Mouse (Mus musculus): Measurements from ENCODE around the gene Isca2. TPM values are rescaled to one million over a fixed set of nuclear protein-coding genes. Genes with fewer than 3 reads are reported as not detected.
A peak's percentile ranks its signal among the peaks of the same experiment; 100 is the strongest.

Isca2 gene
- 10 to 100 TPM; 59.3 to 60.2 TPM for total RNA-seq (2021)
- long read RNA-seq, transcript Isca2-209 (2 exons, 843 nt) = minor isoform, 9 of 33 reads
- long read RNA-seq, transcript Isca2-203 (3 exons, 485 nt) = minor isoform, 6 of 33 reads
- long read RNA-seq, transcript Isca2-201 (4 exons, 883 nt) = major isoform, 12 of 33 reads
- long read RNA-seq, partial matches to known transcripts = 1 of 33 reads
- long read RNA-seq, other reads (novel, unspliced or antisense) = 0 of 33 reads

GRCm38 (mm10) chr12:84772726-84773441 is at the start of gene Isca2, which contains the start of gene Npc2:
Isca2 (plus strand) TSS chr12:84773251.
Npc2 (minus strand) TSS chr12:84773152.
- peak; percentile 97 to 98 for DNase-seq (ENCODE audit: low spot score in 2 of 2)

DNA sequence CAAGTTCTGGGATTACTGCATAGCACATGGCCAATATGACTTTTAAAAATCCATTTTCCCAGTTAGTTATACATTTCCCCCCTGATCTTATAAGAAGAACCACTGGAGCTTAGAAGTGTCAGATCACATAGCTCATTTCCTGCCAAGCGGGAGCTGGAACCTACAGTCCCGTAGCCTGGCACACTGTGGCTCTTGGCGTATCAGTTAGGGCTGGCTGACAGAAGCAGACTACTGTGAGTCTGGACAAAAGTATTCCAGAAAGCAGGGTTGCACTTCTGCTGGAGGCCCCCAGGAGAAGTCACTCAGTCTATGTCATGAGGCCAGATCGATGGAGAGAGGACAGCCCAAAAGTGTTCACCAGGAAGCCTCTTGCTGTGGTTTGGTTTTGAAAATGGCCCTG is 46.7 kb upstream of the Isca2 start:
- no peak for DNase-seq (ENCODE audit: low spot score in 2 of 2)

GRCm38 (mm10) chr12:84726986-84727385 is 46.1 kb upstream of the Isca2 start:
- DNase-seq (ENCODE audit: low spot score in 2 of 2) = no peak

- no peak for DNase-seq (ENCODE audit: low spot score in 2 of 2)
Observed at GRCm38 (mm10) chr12:84727434-84727833, 45.6 kb upstream of the Isca2 start.

GRCm38 (mm10) chr12:84728421-84728820 is 44.6 kb upstream of the Isca2 start:
- DNase-seq (ENCODE audit: low spot score in 2 of 2) = no peak

DNA sequence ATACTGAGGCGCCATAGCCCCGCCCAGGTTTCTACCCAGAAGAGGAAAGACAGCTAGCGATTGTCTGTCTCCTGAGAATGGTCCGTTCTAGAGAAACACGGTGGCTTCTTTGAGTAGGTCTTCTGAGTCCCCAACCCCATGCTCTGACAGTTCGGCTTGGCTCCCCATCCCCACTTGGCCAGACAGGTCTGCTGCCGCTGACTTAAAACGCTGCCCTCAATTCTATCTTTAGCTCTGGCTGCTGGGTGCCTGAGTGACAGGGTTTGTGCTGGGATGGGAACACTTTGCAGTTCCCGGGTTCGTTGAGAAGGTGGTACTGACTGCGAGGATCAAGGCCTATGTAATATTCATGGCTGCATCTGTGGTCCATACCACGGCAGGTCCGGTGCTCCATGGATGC is 39.7 kb upstream of the Isca2 start:
- no peak for DNase-seq (ENCODE audit: low spot score in 2 of 2)

- DNase-seq (ENCODE audit: low spot score in 2 of 2) = no peak
Observed at GRCm38 (mm10) chr12:84743496-84743895, 29.6 kb upstream of the Isca2 start.

- no peak for DNase-seq (ENCODE audit: low spot score in 2 of 2)
Observed at GRCm38 (mm10) chr12:84745700-84746099, 27.4 kb upstream of the Isca2 start.

- DNase-seq (ENCODE audit: low spot score in 2 of 2) = no peak
Observed at GRCm38 (mm10) chr12:84748134-84748533, 24.9 kb upstream of the Isca2 start.

GRCm38 (mm10) chr12:84750661-84751060 is 22.4 kb upstream of the Isca2 start:
- DNase-seq (ENCODE audit: low spot score in 2 of 2) = no peak

GRCm38 (mm10) chr12:84752131-84752977 is 20.7 kb upstream of the Isca2 start:
- peak; percentile 24 to 49 for DNase-seq (ENCODE audit: low spot score in 2 of 2)

DNA sequence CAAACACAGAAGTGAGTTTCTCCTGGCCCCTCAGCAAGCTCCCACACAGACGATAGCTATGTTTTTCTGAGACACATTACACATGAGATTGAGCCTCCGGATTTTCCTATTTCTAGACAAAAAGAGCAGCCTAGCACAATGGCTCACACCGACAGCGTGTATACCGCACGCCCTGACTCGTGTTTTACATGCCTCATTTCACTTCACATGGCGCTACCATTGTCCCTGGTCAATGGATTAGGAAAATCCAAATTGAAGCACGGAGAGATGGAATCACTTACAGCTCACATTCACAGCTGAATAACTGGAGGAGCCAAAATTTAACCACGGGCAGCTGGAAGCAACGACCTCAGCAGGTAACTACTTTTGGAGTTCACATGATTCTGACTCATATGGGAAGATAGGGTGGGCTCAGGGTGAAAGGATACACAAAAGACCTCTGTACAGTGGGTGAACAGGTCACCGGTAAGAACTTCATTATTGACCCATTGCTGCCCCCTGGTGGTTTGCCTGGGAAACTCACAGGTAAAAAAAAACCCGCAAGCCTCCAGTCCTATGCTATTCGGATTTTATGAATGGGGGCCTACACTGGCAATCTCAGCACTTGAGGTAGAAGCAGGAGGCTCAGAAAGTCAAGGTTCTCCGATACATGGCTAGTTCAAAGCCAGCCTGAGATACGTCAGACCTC is 17.9 kb upstream of the Isca2 start:
- DNase-seq (ENCODE audit: low spot score in 2 of 2) = peak; percentile 33 to 61

DNA sequence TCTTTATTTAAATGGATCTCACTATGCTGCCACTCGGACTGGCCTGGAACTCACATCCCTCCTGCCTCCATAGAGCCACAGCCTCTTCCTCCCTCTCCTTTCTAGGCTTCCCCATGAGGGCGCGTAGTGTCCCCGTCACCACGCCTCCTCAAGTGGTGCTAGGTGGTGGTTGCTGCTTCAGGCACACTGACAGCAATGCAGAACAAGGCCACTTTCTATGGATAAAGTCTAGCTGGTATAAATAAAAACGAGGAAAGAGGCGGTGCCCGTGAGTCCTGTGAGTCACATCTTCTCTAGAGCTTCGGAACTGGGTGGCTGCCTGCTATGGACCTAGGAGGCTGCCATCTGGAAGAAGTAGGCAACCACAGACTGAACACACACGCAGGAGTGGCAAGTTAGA is 17.0 kb upstream of the Isca2 start:
- peak in 1 of 2 experiments; percentile 38 for DNase-seq (ENCODE audit: low spot score in 2 of 2)

DNA sequence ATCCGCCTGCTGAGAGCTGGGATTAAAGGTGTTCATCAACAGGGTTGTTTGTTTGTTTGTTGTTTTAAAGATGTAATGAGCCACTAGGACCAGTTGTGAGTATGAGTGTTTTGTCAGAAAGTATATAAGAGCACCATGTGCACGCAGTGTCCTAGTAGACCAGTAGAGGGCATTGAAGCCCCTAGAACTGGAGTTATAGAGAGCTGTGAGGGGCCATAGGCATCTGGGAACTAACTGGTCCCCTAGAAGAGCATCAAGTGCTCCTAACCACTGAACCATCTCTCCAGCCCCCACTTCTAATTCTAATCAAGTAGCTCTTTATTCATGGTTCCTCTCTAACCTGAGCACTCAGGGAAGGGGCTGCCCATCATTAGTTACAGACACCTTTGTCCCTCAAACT is 14.0 kb upstream of the Isca2 start:
- no peak for DNase-seq (ENCODE audit: low spot score in 2 of 2)

- DNase-seq (ENCODE audit: low spot score in 2 of 2) = no peak
Observed at GRCm38 (mm10) chr12:84762532-84762931, 10.5 kb upstream of the Isca2 start.

DNA sequence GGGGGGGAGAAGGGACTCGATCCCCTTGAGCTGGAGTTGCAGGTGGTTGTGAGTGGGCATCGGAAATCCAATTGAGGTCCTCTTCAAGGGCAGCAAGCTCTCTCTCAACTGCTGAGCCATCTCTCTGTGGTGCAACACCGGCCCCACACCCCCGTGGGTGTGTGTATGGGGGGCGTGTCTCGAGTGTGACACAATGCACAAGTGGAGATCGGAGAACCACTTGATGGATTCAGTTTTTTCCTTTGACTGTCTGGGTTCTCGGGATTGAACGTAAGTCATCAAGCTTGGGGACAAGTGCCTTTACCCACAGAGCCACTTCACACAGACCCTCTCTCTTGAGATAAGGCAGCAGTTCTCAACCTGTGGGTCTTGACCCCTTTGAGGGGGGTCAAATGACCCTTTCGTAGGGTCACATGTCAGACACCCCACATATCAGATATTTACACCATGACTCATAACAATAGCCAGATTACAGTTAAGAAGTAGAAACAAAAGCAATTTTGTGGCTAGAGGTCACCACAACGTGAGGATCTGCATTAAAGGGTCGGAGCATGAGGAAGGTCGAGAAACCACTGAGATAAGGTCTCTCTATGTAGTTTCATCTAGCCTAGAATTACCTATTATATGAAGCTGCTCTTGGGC is 9.4 kb upstream of the Isca2 start:
- no peak for DNase-seq (ENCODE audit: low spot score in 2 of 2)

GRCm38 (mm10) chr12:84764756-84765155 is 8.3 kb upstream of the Isca2 start:
- DNase-seq (ENCODE audit: low spot score in 2 of 2) = no peak

- DNase-seq (ENCODE audit: low spot score in 2 of 2) = no peak
Observed at GRCm38 (mm10) chr12:84765506-84765905, 7.5 kb upstream of the Isca2 start.

DNA sequence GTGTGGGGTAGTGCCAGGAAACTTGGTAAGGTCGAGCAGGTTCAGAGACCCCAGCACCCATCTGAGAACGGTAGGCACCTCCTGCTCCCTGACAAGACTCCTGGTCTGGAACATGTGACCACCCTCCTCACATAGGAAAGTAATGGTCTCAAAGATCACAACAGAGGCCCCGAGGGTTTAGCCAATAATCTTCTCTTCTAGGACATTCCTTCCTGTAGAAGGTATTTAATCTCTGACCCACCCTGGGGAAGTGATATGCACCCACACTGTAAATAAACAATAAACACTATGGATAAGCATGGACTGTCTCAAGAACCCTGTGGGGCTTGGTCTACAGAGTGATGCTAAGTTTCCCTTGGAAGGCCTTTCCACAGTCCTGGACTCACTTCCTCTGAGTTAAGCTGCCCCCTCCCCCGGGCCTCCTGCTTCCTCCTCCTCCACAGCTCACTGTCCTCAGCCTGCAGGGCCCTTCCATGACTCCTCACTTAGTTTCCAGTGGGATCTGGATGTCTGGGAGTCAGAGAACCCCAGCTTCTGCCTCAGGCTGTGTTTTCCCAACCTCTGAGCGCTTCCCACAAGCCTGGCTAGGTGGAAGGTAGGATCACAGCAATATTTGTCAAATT is 6.8 kb upstream of the Isca2 start:
- DNase-seq (ENCODE audit: low spot score in 2 of 2) = no peak

DNA sequence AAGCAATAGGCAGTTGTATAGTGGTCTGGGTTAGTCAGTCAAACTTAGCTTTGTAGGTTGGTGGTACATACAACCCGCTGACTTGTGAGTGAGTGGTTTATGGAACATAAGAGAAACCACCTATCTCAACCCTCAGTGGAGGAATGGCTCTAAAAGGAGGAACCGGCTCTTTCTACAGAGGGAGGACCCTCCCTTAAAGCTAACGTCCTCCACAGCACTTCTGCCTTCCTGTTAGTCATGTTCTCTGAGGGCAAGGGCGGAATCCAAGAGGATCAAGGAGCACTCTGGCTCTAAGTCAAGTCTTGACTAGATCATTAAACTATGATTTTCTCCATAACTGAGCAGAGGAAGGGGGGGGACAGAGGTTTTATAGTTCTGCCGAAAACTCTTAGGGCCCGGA is 5.5 kb upstream of the Isca2 start:
- no peak for DNase-seq (ENCODE audit: low spot score in 2 of 2)
